Mouse (Mus musculus): ENCODE data around the gene Ptpro. TPM values are rescaled to one million over a fixed set of nuclear protein-coding genes. Genes with fewer than 3 reads are reported as not detected.
A peak's percentile ranks its signal among the peaks of the same experiment; 100 is the strongest.

Ptpro gene
- polyA plus RNA-seq, 1 experiment = not detected

GRCm38 (mm10) chr6:137413045-137413444 is 160.9 kb downstream of the Ptpro start:
- no peak overlapping the region for H3K27ac ChIP-seq (ENCODE audit: insufficient read depth, low read depth, low read length)
- peaks cover 5% of the 10 kb centered on the region for H3K4me1 ChIP-seq (ENCODE audit: control insufficient read depth, insufficient read depth, low read length)
- TF ChIP-seq CTCF (IDR thresholded peaks at IDR 0.05; ENCODE audit: insufficient read depth, low read depth, low read length) (no peak), POLR2A (IDR thresholded peaks at IDR 0.05; ENCODE audit: insufficient read depth, low read depth, low read length) (no peak)
- H3K4me3 ChIP-seq (ENCODE audit: insufficient read depth, low read depth, low read length) = no peak overlapping the region
- 84% methylated on average over 2 of the region's 2 CpGs for WGBS

GRCm38 (mm10) chr6:137414531-137415405 is 162.6 kb downstream of the Ptpro start:
- Histone ChIP-seq H3K27ac (ENCODE audit: insufficient read depth, low read depth, low read length) (no peak overlapping the region), H3K4me1 (ENCODE audit: control insufficient read depth, insufficient read depth, low read length) (peaks cover 3% of the 10 kb centered on the region), H3K4me3 (ENCODE audit: insufficient read depth, low read depth, low read length) (no peak overlapping the region)
- 42% methylated on average over 13 of the region's 13 CpGs for WGBS
- TF ChIP-seq POLR2A (IDR thresholded peaks at IDR 0.05; ENCODE audit: insufficient read depth, low read depth, low read length) = no peak
- TF ChIP-seq CTCF (IDR thresholded peaks at IDR 0.05; ENCODE audit: insufficient read depth, low read depth, low read length) = peak; percentile 64; the same call in 1 of the 2 replicates

GRCm38 (mm10) chr6:137422777-137423176 is 170.7 kb downstream of the Ptpro start:
- WGBS = 85% methylated on average over 4 of the region's 4 CpGs
- H3K4me3 ChIP-seq (ENCODE audit: insufficient read depth, low read depth, low read length) = no peak overlapping the region
- H3K4me1 ChIP-seq (ENCODE audit: control insufficient read depth, insufficient read depth, low read length) = peaks cover 5% of the 10 kb centered on the region; the same call in 1 of the 2 replicates
- TF ChIP-seq POLR2A (IDR thresholded peaks at IDR 0.05; ENCODE audit: insufficient read depth, low read depth, low read length) (no peak), CTCF (IDR thresholded peaks at IDR 0.05; ENCODE audit: insufficient read depth, low read depth, low read length) (no peak)
- no peak overlapping the region for H3K27ac ChIP-seq (ENCODE audit: insufficient read depth, low read depth, low read length)

GRCm38 (mm10) chr6:137423830-137424229 is 171.7 kb downstream of the Ptpro start:
- H3K27ac ChIP-seq (ENCODE audit: insufficient read depth, low read depth, low read length) = no peak overlapping the region
- WGBS = 61% methylated on average over 10 of the region's 10 CpGs
- TF ChIP-seq POLR2A (IDR thresholded peaks at IDR 0.05; ENCODE audit: insufficient read depth, low read depth, low read length) = no peak
- TF ChIP-seq CTCF (IDR thresholded peaks at IDR 0.05; ENCODE audit: insufficient read depth, low read depth, low read length) = no peak

GRCm38 (mm10) chr6:137425500-137426432 is 173.6 kb downstream of the Ptpro start:
- Histone ChIP-seq H3K4me3 (ENCODE audit: insufficient read depth, low read depth, low read length) (no peak overlapping the region), H3K27ac (ENCODE audit: insufficient read depth, low read depth, low read length) (0 out of 2 replicates have a peak overlapping the region, but pooled peaks have one; percentile 36), H3K4me1 (ENCODE audit: control insufficient read depth, insufficient read depth, low read length) (peaks cover 7% of the 10 kb centered on the region)
- WGBS = 62% methylated on average over 14 of the region's 14 CpGs
- no peak for TF ChIP-seq CTCF (IDR thresholded peaks at IDR 0.05; ENCODE audit: insufficient read depth, low read depth, low read length)

More at GRCm38 (mm10) chr6:137423830-137424229, 171.7 kb downstream of the Ptpro start:
- Histone ChIP-seq H3K4me3 (ENCODE audit: insufficient read depth, low read depth, low read length) (no peak overlapping the region), H3K4me1 (ENCODE audit: control insufficient read depth, insufficient read depth, low read length) (peaks cover 5% of the 10 kb centered on the region; the same call in 1 of the 2 replicates)

GRCm38 (mm10) chr6:137433521-137434137 is 181.5 kb downstream of the Ptpro start:
- peaks cover 11% of the 10 kb centered on the region; the same call in 1 of the 2 replicates for H3K4me1 ChIP-seq (ENCODE audit: control insufficient read depth, insufficient read depth, low read length)
- no peak for TF ChIP-seq CTCF (IDR thresholded peaks at IDR 0.05; ENCODE audit: insufficient read depth, low read depth, low read length)
- TF ChIP-seq POLR2A (IDR thresholded peaks at IDR 0.05; ENCODE audit: insufficient read depth, low read depth, low read length) = no peak
- H3K27ac ChIP-seq (ENCODE audit: insufficient read depth, low read depth, low read length) = no peak overlapping the region
- no peak overlapping the region for H3K4me3 ChIP-seq (ENCODE audit: insufficient read depth, low read depth, low read length)
- 39% methylated on average over 14 of the region's 14 CpGs for WGBS

GRCm38 (mm10) chr6:137437486-137437885 is 185.4 kb downstream of the Ptpro start:
- Histone ChIP-seq H3K4me3 (ENCODE audit: insufficient read depth, low read depth, low read length) (no peak overlapping the region), H3K4me1 (ENCODE audit: control insufficient read depth, insufficient read depth, low read length) (peaks cover 12% of the 10 kb centered on the region; the same call in 1 of the 2 replicates), H3K27ac (ENCODE audit: insufficient read depth, low read depth, low read length) (no peak overlapping the region)
- no peak for TF ChIP-seq CTCF (IDR thresholded peaks at IDR 0.05; ENCODE audit: insufficient read depth, low read depth, low read length)
- TF ChIP-seq POLR2A (IDR thresholded peaks at IDR 0.05; ENCODE audit: insufficient read depth, low read depth, low read length) = no peak
- WGBS = 58% methylated on average over 4 of the region's 4 CpGs

- TF ChIP-seq CTCF (IDR thresholded peaks at IDR 0.05; ENCODE audit: insufficient read depth, low read depth, low read length) (no peak), POLR2A (IDR thresholded peaks at IDR 0.05; ENCODE audit: insufficient read depth, low read depth, low read length) (no peak)
- Histone ChIP-seq H3K4me3 (ENCODE audit: insufficient read depth, low read depth, low read length) (no peak overlapping the region), H3K4me1 (ENCODE audit: control insufficient read depth, insufficient read depth, low read length) (peaks cover 12% of the 10 kb centered on the region; the same call in 1 of the 2 replicates), H3K27ac (ENCODE audit: insufficient read depth, low read depth, low read length) (no peak overlapping the region)
- WGBS = 42% methylated on average over 16 of the region's 16 CpGs
Observed at GRCm38 (mm10) chr6:137437902-137438580, 185.9 kb downstream of the Ptpro start.
